Mouse (Mus musculus) kidney, postnatal 0 days (tissue): ENCODE data around the gene Gdf15. TPM values are rescaled to one million over a fixed set of nuclear protein-coding genes. Genes with fewer than 3 reads are reported as not detected.

Experiments
- ATAC-seq: fragments of 200-750 bp; cut with Nextera tagmentation; replicated peaks from 2 replicates; pipeline ENCODE4 v1.8.0; 2017; ENCODE audit warnings: low read depth, moderate number of reproducible peaks, moderate TSS enrichment, moderate library complexity; ENCODE audit not compliant: low FRiP score
- DNase-seq: peaks from one replicate; pipeline ENCODE4 v3.0.0-alpha.2; 2016; ENCODE audit warnings: low spot score
- H3K27ac ChIP-seq: fragments of 300-500 bp; sonication (generic); 2 replicates; pipeline ENCODE4 v1.5.1; 2014; ENCODE audit warnings: mild to moderate bottlenecking
- H3K27me3 ChIP-seq: fragments of 300-500 bp; sonication (generic); 2 replicates; pipeline ENCODE4 v1.6.1; 2014; ENCODE audit warnings: low read length, mixed read lengths; ENCODE audit not compliant: insufficient read depth
- H3K36me3 ChIP-seq: fragments of 300-500 bp; sonication (generic); 2 replicates; pipeline ENCODE4 v1.6.1; 2014; ENCODE audit warnings: low read length, mixed read lengths; ENCODE audit not compliant: insufficient read depth
- H3K4me1 ChIP-seq: fragments of 300-500 bp; sonication (generic); replicated peaks from 2 replicates; pipeline ENCODE4 v1.6.1; 2014; ENCODE audit warnings: antibody characterized with exemption, low read length, mixed read lengths; ENCODE audit not compliant: insufficient read depth
- H3K4me2 ChIP-seq: fragments of 300-500 bp; sonication (generic); 2 replicates; pipeline ENCODE4 v1.6.1; 2014; ENCODE audit warnings: mild to moderate bottlenecking, low read length, moderate library complexity, mixed read lengths
- H3K4me3 ChIP-seq: fragments of 300-500 bp; sonication (generic); replicated peaks from 2 replicates; pipeline ENCODE4 v1.5.1; 2014; ENCODE audit warnings: low read depth, low read length
- H3K9ac ChIP-seq: fragments of 300-500 bp; sonication (generic); 2 replicates; pipeline ENCODE4 v1.6.1; 2014; ENCODE audit warnings: low read depth, low read length
- H3K9me3 ChIP-seq: fragments of 300-500 bp; sonication (generic); replicated peaks from 2 replicates; pipeline ENCODE4 v1.6.1; 2016; ENCODE audit warnings: low read length, inconsistent platforms, mixed read lengths
- CTCF ChIP-seq: IDR thresholded peaks from 2 replicates; pipeline ENCODE4 v1.5.1; 2016; ENCODE audit warnings: antibody characterized with exemption, low read depth, mild to moderate bottlenecking, moderate library complexity
- WGBS: fragments of 180-500 bp; shearing (Covaris S2); extraction: QIAGEN DNeasy Blood & Tissue Kit; methylation state at CpG from one replicate; pipeline ENCODE4 v1.1.7; 2014; 5-methylcytosine and 5-hydroxymethylcytosine counted together
- polyA plus RNA-seq: library from polyadenylated mRNA; unstranded; fragments of >200 nt; fragmentation: Nextera tagmentation; extraction: Ambion mirVana; gene quantifications from 2 replicates; pipeline ENCODE4 v1.2.1, GENCODE M21; 2015

The Gdf15 gene
- polyA plus RNA-seq, 1 experiment from 2014 or later: 3.2 TPM

- no peak for TF ChIP-seq CTCF
- Histone ChIP-seq H3K4me1 (peaks cover 17% of the 10 kb centered on the region), H3K27ac (peak overlapping the region; percentile 62; the same call in 1 of the 2 replicates), H3K4me2 (no peak overlapping the region), H3K27me3 (no peaks in the 10 kb centered on the region), H3K4me3 (no peak overlapping the region), H3K9ac (no peak overlapping the region), H3K9me3 (no peaks in the 10 kb centered on the region), H3K36me3 (no peaks in the 10 kb centered on the region)
- ATAC-seq: peak; percentile 68
- no peak for DNase-seq
- 41% methylated on average over 8 of the region's 8 CpGs for WGBS
Measured at GRCm38 (mm10) chr8:70636838-70637237, 4.6 kb upstream of the Gdf15 start.

DNA sequence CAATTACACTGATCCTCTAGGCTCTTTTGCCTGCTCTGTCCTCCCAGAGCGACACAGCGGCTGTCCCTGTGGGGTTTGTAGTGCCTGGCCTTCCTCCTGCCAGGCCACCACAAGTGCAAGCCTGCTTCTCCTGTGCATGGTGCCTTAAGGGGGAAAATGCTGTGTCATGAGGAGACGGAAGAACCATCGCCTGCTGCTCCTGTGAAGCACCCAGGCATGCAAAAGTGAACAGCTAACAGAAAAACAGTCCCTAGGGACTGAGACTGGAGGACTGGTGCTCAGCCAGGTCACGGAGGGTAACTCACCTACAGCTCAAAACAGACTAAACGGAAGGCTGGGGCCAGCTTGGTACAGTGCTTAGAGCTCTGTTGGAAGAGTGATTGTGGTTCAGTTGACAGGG is 3.3 kb upstream of the Gdf15 start:
- no peaks in the 10 kb centered on the region for H3K27me3 ChIP-seq
- H3K9me3 ChIP-seq: no peaks in the 10 kb centered on the region
- peaks cover 28% of the 10 kb centered on the region for H3K4me1 ChIP-seq
- H3K9ac ChIP-seq: no peak overlapping the region
- peak overlapping the region; percentile 77; the same call in 1 of the 2 replicates for H3K27ac ChIP-seq
- H3K4me3 ChIP-seq: no peak overlapping the region
- 54% methylated on average over 6 of the region's 6 CpGs for WGBS
- no peak; the same call in 1 of the 2 replicates for ATAC-seq
- no peak overlapping the region for H3K4me2 ChIP-seq
- peak; percentile 44 for DNase-seq
- H3K36me3 ChIP-seq: no peaks in the 10 kb centered on the region
- no peak for TF ChIP-seq CTCF

GRCm38 (mm10) chr8:70634066-70634465 is 1.8 kb upstream of the Gdf15 start:
- Histone ChIP-seq H3K9ac (no peak overlapping the region), H3K9me3 (no peaks in the 10 kb centered on the region), H3K27me3 (no peaks in the 10 kb centered on the region), H3K4me1 (peaks cover 35% of the 10 kb centered on the region), H3K36me3 (no peaks in the 10 kb centered on the region), H3K4me3 (no peak overlapping the region), H3K4me2 (no peak overlapping the region), H3K27ac (peak overlapping the region; percentile 72)
- 37% methylated on average over 6 of the region's 6 CpGs for WGBS
- no peak for TF ChIP-seq CTCF
- peak; percentile 47 for DNase-seq
- ATAC-seq: no peak

DNA sequence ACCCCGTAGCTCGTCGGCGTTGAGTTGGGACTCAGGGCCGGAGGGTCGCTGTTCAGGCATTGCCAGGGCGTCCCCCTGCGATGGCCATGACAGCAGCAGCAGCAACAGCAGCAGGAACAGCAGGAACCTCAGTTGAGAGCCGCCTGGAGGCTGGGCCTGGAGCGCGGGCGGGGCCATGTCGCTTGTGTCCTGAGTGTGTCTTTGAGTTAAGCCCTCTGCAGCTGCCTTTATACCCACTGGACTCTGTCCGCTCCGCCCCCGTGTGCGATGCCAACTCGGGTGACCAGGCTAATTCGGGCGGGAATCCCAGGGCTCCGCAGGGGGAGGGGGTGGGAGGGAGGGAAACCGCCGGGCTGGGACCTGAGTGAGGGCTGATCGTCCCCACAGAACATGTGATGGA is 820 bp downstream of the Gdf15 start:
- peak overlapping the region; percentile 68 for H3K4me2 ChIP-seq
- H3K9me3 ChIP-seq: no peaks in the 10 kb centered on the region
- 0 out of 2 replicates have a peak overlapping the region, but pooled peaks have one; percentile 14 for H3K4me3 ChIP-seq
- DNase-seq (peak; percentile 39), ATAC-seq (no peak; the same call in 1 of the 2 replicates)
- 24% methylated on average over 24 of the region's 24 CpGs for WGBS
- H3K4me1 ChIP-seq: peaks cover 28% of the 10 kb centered on the region
- no peak overlapping the region for H3K9ac ChIP-seq
- 0 out of 2 replicates have a peak overlapping the region, but pooled peaks have one; percentile 54 for H3K27ac ChIP-seq
- H3K27me3 ChIP-seq: no peaks in the 10 kb centered on the region
- TF ChIP-seq CTCF: no peak
- H3K36me3 ChIP-seq: no peaks in the 10 kb centered on the region

GRCm38 (mm10) chr8:70630532-70631381 is 1.5 kb downstream of the Gdf15 start:
- Histone ChIP-seq H3K9ac (no peak overlapping the region), H3K36me3 (no peaks in the 10 kb centered on the region), H3K27me3 (no peaks in the 10 kb centered on the region), H3K4me1 (peaks cover 28% of the 10 kb centered on the region), H3K9me3 (no peaks in the 10 kb centered on the region), H3K4me3 (peak overlapping the region; percentile 14; the same call in 1 of the 2 replicates), H3K4me2 (peak overlapping the region; percentile 68), H3K27ac (peak overlapping the region; percentile 54)
- DNase-seq: peak; percentile 87
- peak; percentile 47 for ATAC-seq
- 14% methylated on average over 22 of the region's 22 CpGs for WGBS
- no peak for TF ChIP-seq CTCF

GRCm38 (mm10) chr8:70629574-70630531 is 2.4 kb downstream of the Gdf15 start:
- 1% methylated on average over 60 of the region's 60 CpGs for WGBS
- peak; percentile 91 for DNase-seq
- peak overlapping the region; percentile 71 for H3K27ac ChIP-seq

More at GRCm38 (mm10) chr8:70629574-70630531, 2.4 kb downstream of the Gdf15 start:
- peak; percentile 100 for TF ChIP-seq CTCF
- H3K36me3 ChIP-seq: no peaks in the 10 kb centered on the region
- peak overlapping the region; percentile 37 for H3K4me3 ChIP-seq
- H3K4me1 ChIP-seq: peaks cover 28% of the 10 kb centered on the region
- ATAC-seq: peak; percentile 80
- H3K4me2 ChIP-seq: peak overlapping the region; percentile 68
- peak overlapping the region; percentile 46; the same call in 1 of the 2 replicates for H3K9ac ChIP-seq
- H3K27me3 ChIP-seq: no peaks in the 10 kb centered on the region
- no peaks in the 10 kb centered on the region for H3K9me3 ChIP-seq
